Mouse (Mus musculus) cerebellum, postnatal 4 days (tissue): Measurements from ENCODE around the gene Phlpp2.
"Not testable (repeated sequence)": the region's sequence is repeated elsewhere in the genome, so short reads cannot be mapped to it uniquely, and the experiment has no call there.

Source experiments
- DNase-seq, 2 experiments: peaks; one replicate each; pipeline ENCODE4 v3.0.0; 2022; ENCODE audit warnings: low spot score in 2 of 2, mixed read lengths in 1 of 2

Phlpp2 gene

DNA sequence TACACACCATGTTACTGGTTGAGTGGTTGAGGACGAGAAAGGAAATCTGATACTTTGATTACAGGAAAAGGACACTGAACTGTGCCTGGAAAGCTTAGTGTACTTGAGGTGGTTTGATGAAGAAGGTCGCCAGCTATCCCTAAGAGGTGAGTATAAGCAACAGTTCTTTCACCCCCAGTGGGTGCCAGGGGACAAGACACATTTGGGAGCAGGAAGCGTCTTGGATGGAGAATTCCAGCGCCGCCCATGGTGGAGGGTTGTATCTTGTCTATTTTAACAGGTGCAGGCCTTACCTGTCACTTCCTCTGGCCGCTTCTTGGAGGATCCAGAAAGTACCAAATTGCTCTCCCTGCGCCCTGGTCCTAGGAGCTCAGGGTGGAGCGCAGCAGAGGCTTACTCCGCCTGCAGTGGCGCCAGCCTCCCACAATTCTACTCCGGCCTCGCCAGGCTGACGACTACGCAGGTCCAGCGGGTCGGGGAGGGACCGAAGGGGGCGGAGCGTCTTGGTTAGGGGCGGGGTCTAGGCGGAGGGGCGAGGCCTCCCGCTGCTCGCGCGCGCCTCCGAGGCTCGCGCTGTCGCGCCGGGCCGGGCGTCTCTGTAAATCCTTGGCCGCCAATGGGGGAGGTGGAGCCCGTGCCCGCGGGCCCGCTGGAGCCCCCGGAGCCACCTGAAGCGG, at the start of gene Phlpp2:
Phlpp2 (plus strand) TSS at position 540 of the 677 bp plus-strand sequence.
- peak; percentile 87 to 95 for DNase-seq

DNA sequence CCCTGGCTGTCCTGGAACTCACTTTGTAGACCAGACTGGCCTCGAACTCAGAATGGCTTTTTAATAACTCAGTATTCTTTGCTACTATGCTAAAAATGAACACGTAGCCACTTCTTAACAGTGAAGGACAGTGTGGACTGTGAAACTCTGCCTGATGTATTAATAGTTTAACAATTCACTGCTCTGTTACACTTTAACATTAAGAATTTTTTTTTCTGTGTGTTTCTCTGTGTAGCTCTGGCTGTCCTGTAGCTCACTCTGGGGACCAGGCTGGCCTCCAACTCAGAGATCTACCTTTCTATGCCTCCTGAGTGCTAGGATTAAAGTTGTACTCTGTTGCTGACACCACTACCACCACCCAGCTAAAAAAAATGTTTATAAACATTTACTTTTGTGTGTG, 44.8 kb upstream of the Phlpp2 start:
- no peak for DNase-seq

GRCm38 (mm10) chr8:109839822-109840221, 28.5 kb upstream of the Phlpp2 start:
- DNase-seq: no peak

GRCm38 (mm10) chr8:109842468-109842867, 25.9 kb upstream of the Phlpp2 start:
- DNase-seq: no peak

DNA sequence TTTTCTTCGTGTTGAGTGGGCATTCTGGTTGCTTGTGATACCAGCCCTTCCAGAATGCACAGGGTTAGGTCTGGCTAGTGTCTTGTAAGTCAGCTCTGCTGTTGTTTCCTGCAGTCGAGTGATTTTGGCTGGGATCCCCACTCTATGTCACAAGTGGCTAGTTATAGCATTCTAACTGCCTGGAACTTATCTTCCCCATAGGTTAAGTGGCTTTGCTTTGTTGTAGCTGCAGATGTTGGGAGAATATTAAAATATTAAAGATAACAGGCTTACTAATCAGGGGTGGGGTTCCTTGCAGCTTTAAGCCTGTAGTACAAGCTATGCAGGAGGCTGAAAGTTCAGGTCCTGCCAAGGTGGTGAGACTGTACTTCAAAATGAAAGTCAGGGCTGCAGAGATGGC, 20.5 kb upstream of the Phlpp2 start:
- no peak for DNase-seq

GRCm38 (mm10) chr8:109848981-109849380, 19.4 kb upstream of the Phlpp2 start:
- no peak for DNase-seq

GRCm38 (mm10) chr8:109853423-109853822, 14.9 kb upstream of the Phlpp2 start:
- peak; percentile 33 to 46 for DNase-seq

- no peak for DNase-seq
Measured at GRCm38 (mm10) chr8:109854522-109854921, 13.8 kb upstream of the Phlpp2 start.

- no peak for DNase-seq
Measured at GRCm38 (mm10) chr8:109855451-109855850, 12.9 kb upstream of the Phlpp2 start.

DNA sequence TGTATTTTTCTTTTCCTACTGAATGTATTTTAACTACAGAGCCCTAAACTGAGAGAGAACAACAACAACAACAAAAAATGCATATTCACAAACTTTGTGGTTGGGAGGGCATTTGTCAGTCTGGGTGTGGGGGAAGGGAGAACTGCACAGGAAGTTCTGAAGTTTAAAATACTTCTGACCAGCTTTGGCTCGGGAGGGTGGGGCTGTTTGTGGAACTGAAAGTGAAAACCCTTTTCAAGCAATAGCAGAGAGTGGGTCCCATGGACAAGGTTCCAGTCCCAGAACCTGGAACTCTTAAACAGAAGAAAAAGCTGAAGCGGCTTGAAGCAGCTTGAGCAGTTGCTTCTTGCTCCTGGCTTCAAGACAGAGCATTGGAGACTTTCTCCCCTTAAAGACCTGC, 4.9 kb upstream of the Phlpp2 start:
- DNase-seq: no peak

GRCm38 (mm10) chr8:109864798-109865197, 3.5 kb upstream of the Phlpp2 start:
- no peak for DNase-seq

- no peak for DNase-seq
Measured at GRCm38 (mm10) chr8:109865536-109865935, 2.8 kb upstream of the Phlpp2 start.

- no peak for DNase-seq
Measured at GRCm38 (mm10) chr8:109866690-109867089, 1.7 kb upstream of the Phlpp2 start.

- peak; percentile 26 to 37 for DNase-seq
Measured at GRCm38 (mm10) chr8:109868680-109869361, 479 bp downstream of the Phlpp2 start.

- no peak for DNase-seq
Measured at GRCm38 (mm10) chr8:109871056-109871455, 2.7 kb downstream of the Phlpp2 start.

DNA sequence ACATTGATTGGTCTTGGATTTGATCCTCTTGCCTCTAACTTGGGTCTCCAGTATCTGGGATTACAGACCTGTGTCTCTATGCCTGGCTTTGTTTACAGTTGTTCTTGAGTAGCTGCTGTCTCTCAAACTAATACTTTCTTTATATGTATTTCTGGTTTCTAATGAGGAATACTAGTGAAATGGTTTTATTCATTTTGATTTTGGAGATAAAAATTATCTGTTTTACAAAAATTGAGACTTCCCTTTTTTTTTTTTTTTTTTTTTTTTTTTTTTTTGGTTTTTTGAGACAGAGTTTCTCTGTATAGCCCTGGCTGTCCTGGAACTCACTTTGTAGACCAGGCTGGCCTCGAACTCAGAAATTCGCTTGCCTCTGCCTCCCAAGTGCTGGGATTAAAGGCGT, 5.5 kb downstream of the Phlpp2 start:
- DNase-seq: not testable (repeated sequence)

- no peak for DNase-seq
Measured at GRCm38 (mm10) chr8:109880012-109880662, 11.8 kb downstream of the Phlpp2 start.

- DNase-seq: no peak
Measured at GRCm38 (mm10) chr8:109885294-109885693, 17.0 kb downstream of the Phlpp2 start.

- no peak for DNase-seq
Measured at GRCm38 (mm10) chr8:109889211-109889610, 20.9 kb downstream of the Phlpp2 start.

DNA sequence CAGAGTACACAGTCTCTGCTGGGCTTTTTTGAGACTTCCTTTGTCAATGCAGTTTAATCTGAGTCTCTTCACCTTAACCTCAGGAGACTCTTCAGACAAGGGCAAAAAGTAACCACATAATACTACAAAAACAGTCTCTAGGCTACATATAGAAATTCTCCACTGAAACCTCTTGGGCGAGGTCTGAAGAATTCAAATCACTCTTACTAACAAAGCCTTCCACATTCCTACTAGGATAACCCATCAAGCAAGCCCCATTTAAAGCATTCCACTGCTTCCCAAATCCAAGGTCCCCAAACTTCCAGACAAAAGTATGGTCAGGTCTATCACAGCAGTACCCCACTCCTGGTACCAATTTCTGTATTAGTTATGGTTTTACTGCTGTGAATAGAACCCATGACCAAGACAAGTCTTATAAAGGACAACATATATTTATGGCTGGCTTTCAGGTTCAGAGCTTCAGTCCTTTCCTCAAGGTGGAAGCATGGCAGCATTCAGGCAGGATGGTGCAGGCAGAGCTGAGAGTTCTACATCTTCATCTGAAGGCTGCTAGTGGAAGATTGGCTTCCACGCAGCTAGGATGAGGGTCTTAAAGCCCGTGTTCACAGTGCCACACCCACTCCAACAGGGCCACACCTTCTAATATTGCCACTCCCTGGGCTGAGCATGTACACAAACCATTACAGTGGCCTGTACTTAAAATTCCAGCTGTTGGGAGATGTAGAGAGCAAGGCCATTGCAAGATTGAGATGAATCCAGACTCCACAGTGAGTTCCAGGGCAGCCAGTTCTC, 22.6 kb downstream of the Phlpp2 start:
- DNase-seq: no peak

DNA sequence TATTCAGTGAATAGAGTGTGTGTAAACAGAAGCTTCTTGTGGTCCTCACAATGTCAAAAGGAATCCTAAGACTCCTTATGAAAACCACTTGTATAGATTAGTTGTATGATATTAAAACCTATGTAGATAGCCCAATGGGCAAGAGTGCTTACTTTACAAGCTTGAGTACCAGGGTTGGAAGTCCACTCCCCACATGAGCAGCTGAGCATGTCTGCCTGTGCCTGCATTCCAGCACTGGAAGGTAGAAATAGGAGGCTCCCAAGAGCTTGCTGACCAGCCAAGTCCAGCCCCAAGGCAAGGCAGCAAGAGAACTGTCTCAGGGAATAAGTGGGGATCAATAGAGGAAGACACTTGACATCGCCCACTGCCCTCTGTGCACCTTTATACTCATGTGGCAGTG, 26.3 kb downstream of the Phlpp2 start:
- DNase-seq: no peak

GRCm38 (mm10) chr8:109895355-109895754, 27.0 kb downstream of the Phlpp2 start:
- DNase-seq: no peak
